Mouse (Mus musculus) telencephalon, adult 2 months (tissue): Measurements from ENCODE around the gene Bckdha.

Experiments
- DNase-seq: peaks from one replicate; pipeline ENCODE4 v3.0.0-alpha.2; 2011; ENCODE audit warnings: low read depth, low spot score

Bckdha gene

DNA sequence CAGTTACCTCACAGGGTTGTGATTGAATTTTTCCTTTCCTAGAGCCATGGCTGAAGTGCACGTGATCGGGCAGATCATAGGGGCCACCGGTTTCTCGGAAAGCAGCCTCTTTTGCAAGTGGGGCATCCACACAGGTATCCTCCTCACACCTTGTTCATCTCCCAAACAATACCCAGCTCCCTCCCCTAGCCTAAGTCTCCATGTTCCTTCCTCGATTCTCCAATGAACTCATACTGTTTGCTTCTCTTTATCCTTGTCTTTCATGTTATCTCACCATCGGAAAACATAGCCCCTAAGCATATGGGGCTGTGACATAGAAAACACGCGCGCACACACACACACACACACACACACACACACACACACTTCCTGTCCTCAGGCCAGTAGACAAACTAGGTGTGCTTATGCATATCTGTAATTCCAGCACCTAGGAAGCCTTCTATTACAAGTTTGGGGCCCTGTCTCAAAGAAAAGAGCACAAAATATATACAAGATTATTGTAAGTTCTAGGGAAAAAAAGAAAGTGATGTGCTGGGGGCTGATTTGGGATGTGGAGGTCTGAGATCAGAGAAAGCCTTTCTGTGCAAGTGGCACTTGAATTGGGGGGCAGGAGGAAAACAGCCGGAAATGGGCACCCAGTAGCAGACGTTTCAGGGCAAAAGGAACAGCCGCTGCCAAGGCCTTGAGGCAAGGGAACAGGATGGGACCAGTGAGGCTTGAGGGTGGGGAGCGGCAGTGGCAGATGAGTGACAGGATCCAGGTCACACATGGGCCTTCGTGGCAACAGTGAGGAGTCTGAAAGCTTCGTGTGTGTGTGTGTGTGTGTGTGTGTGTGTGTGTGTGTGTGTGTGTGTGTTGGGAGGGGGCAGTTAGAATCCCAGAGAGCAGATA lies 22.8 kb upstream of the Bckdha start:
- no peak for DNase-seq

DNA sequence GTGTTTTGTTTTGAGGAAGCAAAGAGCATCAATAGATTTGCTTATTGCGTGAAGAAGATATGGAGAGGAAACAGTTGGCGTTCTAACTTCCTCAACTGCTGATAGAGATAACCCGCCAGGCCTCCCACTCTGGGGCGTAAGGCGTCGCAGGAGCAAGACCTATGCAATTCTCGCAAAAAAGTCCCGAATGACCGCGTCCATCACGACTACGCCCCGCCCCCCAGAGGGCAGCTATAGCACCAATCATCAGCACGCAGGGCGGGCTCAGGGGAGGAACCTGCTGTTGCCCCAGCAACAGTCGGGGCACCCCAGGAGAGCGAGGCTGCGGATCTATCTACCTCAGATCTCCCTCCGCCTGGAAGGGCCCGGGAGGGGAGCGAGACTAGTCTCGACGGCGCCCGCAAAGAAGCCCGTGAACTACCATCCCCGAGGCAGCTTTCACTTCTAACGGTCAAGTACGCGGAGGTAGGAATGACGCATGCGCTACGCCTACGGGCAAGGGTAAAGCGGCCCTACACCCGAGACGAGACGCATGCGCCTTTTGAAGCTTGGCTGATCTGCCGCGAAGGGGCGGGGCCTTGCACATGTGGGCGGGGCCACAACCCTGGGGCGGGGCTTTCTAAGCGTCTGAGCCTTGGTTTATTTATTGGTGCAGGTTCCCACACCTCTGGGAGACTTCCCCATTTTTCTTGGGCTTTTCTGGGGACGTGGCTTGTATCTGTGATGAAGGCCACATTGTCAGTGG lies 21.9 kb upstream of the Bckdha start, which contains the start of gene B9d2:
TSS of gene B9d2 (plus strand) at position 267 of the 745 bp plus-strand sequence.
- peak; percentile 89 for DNase-seq

DNA sequence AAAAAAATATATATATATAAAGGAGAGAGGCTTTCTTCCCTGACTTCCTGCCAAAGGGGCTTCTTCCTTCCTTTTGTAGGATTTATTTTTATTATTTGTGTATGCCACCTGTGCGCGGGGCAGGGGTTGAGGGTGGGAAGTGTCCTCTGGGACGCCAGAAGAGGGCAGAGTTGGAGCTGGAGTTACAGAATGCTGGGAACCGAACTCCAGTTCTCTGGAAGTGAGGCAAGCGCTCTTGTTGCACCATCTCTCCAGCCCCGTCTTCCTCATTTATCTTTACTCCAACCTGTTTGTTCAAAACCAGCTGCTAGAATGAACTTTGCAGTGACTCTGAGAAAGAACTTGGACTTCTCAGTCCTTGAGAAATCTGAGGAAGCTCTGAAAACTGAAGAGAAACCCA lies 21.2 kb upstream of the Bckdha start:
- no peak for DNase-seq

DNA sequence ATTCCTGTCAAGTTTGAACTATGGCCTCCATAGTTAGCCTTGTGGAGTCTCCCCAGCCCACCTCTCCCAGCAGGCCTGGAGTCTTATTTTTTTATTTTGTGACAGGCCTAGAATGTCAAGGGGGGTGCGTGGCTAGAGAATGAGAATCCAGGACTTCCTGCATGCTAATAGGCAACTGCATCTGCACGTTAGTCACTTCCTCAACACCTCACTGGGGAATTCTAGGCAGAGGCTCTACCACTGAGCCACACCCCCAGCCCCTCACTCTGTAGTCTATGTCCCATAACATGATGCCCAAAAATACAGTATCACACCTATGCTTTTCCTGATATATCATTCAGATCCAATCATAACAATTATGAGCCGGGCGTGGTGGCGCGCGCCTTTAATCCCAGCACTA lies 18.2 kb upstream of the Bckdha start:
- DNase-seq: no peak

DNA sequence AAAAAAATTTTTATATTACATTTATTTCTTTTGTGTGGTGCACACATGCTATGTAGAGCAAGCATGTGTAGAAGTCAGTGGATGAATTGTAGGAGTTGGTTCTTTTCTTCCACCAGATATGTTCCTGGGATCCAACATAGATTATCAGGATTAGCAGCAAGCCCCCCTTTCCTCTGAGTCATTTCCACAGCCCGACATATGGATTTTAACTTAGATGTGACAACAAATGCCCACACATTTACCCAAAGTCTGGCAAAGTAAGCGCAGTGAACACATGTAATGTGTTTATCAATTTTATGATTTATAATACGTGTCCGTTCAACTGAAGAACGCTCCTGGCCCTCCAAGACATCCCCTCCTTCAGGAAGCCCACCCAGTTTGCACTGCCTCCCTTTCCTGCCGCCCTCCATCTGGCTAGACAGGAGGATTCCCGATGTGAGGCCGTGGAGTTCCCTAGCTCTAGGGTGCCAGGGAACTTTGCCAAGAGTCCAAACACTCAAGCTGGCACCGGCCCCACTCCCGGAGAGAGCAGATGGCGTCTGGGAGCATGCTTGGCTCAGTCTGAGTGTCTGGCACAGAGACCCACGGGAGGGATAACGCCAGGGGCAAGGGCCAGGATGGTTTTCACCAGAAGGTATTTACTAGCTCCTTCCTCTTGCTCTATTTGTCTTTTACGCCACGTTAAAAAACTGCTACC lies 17.5 kb upstream of the Bckdha start:
- peak; percentile 81 for DNase-seq

DNA sequence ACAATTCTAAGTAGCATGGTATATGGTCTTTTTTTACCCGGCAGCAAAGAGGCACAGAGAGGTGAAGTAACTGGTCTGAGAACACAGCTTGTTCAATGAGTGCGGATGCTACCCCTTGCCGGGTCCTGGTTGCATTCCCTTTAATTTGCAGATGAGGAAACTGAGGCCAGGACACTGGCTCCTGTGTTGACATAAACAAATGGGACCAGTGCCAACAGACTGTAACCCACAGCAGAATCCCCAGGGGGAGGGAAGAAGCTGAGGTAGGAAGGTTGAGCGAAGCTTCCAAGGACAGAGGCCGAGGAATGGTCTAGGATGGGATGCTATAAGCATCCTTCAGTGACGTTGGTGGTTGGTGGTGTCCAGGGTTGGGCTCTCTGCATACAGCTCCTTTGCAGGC lies 16.6 kb upstream of the Bckdha start:
- DNase-seq: no peak

DNA sequence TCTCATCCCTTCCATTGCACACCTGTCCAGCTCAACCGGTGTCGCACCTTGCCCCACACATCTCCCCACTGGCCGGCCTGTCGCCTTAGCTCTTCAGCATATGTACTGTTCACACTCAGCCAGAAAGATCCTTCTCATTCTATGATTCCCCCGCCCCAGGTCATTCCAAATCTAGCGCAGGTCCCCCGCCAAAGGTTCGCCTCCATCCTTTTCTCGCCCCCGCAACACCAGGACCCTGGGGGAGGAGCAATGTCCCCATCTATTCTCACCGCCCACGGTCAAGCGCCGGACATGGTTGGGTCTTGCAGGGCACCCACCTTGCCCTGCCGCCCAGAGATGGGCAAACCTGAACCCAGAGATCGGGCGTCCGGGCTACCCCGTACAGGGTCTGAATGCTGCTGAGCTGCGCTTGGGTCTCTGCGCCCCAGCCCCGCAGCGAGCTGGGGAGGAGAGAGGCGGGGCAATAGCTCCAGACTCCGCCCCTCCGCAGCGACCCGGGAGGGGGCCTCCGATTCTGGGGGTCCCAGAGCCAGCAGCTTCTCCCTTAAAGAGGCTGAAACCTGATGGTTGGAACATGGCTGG lies 16.0 kb upstream of the Bckdha start, which contains the start of gene Tmem91:
TSS of gene Tmem91 (minus strand) at position 448 of the 582 bp plus-strand sequence.
- no peak for DNase-seq

DNA sequence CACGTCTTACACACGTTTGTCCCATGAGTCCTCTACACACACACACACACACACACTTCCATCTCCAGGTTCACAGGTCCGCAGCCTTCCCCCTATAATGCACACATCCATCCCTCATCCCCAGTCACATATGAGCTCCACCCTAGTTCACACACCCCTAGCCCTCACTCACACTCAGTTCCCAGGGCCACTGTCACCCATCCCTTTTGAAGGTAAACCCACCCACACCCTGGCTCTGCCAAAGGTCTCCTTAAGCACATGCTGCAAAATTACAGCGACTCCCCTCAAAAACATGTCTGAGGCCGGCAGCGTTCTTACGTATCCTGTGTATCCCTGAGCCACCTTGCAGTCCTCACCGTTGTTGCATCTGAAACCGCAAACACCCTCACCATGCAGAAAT lies 15.5 kb upstream of the Bckdha start:
- DNase-seq: no peak

DNA sequence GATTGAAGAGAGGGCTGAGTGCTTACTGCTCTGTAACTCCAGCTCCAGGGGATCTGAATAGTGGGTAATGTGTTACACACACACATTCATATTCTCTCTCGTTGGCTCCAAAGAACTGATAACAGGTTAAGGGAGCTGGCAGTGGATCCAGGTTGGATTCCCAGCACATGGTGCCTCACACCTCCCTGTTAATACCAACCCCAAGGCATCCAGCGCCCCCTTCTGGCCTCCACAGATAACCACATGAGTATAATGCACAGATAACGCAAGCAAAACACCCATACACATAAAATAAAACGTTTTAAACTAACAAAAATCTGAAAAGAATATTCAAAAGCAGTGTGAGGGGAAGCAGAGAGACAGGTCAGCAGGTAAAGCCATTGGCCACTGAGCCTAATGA lies 13.7 kb upstream of the Bckdha start:
- no peak for DNase-seq

DNA sequence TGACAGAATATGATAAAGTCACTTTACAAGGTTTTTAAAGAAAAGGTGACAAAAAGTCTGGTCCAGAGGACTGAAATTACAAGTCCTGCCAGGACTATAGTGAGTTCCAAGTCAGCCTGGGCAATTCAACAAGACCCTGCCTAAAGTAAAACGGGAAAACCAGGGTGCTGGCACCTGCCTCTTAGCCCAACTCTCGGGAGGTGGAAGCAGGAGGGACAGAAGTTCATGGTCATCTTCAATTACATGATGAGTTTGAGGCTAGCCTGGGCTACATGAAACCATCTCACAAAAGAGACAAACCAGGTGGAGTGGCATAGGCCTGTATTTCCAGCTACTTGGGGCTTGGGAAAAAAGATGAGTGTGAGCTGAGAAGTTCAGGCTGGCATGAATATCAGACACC lies 12.9 kb upstream of the Bckdha start:
- no peak for DNase-seq

DNA sequence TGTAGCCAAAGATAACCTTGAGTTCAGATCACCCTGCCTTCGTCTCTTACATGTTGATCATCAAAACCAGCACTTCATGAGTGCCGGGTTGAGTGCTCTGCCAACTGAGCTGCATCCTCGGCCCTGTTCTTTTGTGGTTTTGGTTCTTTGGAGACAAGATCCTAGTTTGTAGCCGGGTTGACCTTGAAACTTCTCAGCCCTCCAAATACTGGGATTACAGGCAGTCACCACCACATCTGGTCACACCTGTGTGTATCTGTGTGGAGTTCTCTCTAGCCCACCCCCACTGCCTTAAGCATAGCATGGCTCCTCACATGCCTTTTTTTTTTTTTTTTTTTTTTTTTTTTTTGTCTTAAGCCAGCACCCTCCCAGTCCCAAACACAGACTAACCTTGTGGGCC lies 11.3 kb upstream of the Bckdha start:
- DNase-seq: no peak

DNA sequence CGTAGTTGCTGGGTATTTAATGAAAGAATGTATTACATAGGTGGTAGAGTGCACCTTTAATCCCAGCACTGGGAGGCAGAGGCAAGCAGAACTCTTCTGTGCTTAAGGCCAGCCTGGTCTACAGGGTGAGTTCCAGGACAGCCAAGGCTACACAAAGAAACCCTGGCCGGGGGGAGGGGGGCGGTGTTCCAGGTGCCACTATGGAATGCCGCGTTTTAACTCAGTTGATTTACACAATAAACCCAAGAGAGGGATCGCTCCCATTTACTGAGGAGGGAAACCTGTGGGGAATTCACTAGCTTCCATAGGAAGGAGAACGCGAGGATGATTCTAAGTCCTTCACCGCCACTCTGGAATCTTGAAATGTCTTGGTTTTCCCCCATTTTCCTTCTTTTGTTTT lies 10.8 kb upstream of the Bckdha start:
- no peak for DNase-seq

DNA sequence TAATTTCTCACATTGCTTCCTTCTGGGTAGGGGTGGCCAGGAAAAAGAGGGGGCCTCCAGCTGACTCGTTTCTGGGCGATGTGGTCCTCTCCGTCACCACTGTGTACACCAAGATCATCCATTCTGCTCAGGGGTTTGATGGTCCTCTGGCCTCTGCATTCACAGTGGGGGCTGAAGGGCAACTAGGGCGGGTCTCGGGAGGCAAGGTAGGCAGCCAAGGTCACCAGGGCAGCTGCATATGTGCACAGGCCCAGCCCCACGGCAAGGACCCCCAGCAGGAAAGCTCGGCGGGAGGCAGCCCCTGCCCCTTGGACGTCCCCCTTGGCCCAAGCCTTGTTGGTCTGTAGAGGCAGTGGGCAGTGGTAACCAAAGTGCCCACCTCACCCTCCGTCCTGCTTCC lies 10.4 kb upstream of the Bckdha start:
- DNase-seq: no peak

DNA sequence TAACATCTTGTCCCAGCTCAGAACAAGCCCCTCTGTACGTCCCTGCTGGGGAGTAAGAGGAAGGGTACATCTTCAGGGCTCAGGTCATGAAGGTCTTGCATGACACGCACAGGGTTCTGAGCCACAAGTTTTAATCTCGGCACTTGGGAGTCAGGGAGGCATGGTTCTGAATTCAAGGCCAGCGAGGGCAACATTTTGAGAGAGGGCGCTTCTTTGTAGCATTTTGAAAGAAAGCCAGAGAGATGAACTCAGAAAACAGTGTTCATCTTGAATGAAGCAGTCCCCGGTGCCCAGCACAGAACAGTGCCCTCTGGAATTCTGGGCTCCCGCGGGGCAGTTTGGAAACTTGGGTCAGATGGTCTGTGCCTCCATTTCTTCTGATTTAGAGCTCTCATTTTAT lies 7.6 kb upstream of the Bckdha start:
- DNase-seq: no peak

DNA sequence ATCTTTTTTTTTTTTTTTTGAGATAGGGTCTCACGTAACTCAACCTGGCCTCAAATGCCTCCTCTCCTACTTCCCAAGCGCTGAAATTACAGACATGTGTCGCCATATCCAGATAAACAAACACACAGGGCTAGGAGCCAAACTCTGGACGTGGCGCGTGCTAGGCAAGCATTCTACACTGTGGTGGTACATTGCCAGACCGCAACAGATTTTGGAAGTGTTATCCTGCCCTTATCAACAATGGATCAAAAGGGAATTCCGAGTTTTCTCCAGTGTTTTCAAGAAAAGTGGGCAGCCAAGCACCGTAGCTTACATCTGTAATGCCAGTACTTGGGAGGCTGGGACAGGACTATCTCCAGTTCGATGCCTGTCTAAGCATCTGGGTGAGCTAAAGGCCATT lies 996 bp downstream of the Bckdha start:
- no peak for DNase-seq

DNA sequence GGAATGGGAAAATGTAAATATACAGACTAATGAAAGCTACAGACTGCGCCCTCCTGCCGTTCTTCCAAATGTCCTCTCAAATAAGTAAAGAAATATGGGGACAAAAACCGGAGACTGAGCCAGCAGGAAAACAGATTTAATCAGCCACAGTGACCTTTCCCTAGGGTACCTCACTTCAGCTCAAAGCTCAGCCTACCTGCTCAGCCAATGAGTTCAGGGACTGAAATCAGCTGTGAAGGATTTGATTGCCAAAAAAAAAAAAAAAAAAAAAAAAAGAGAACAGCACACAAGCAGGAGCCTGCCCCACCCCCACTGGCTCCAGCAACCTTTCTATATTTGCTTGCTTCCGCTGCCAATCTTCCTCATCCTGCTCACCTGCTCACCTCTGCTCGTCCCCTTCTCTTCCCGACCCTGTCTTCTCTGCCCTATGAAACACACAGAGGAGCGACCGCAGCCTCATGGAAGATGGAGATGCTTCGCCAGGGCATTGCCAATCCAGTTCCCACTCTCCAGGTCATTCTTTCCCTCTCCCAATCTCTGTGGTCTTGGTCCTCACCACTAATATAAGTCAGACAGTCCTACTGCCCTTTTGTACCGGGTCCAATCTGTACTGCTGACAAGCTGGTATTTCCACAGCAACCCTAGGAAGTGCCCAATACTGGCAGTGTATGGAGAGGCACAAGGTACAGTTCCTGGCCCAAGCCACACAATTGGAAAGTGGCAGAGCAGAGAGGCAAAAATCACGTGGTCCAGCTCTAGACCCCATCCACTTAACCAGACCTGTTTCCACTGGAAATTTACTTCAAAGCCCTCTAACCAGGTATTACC lies 3.0 kb downstream of the Bckdha start:
- no peak for DNase-seq

DNA sequence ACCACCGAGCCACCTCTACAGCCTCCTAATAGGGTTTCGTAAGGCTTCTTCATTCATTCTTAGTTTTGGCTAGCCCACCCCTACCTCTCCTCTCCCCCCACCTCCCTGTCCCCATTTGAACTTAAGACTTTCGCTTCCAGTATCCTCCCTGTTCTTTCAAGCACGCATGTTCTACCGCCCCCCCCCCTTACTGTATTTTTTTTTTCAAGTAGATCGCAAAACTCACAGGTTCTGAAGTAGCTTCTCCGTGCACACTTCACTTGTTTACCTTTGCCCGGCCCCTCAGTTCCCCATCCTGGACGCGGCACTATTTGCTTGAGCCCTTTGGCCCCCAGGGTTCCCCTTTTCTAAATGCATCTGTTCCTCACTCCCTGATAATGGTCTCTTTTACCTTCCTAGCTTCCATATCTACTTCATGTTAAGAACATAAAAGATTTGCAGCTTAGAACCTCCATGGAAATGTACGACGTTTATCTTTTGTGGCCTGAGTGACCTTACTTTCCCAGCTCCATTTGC lies 6.5 kb downstream of the Bckdha start:
- DNase-seq: no peak

DNA sequence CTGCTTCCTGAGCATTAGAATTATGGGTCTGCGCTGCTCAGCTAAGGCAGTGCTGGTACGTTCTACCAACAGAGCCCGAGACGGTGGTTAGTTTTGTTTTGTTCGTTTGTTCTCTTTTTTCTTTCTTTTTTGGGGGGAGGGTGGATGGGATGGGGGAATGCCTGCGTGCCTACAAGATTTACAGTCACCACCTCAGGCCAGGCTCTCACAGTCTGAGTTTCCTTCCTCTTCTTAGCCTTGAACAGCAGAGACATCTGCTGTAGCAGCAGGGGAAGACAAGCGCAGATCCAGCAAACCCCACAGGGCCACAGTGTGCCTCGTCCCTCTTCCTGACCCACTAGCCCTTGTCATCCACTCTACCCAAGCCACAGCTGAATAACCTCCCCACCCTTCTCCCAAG lies 7.5 kb downstream of the Bckdha start:
- DNase-seq: no peak

DNA sequence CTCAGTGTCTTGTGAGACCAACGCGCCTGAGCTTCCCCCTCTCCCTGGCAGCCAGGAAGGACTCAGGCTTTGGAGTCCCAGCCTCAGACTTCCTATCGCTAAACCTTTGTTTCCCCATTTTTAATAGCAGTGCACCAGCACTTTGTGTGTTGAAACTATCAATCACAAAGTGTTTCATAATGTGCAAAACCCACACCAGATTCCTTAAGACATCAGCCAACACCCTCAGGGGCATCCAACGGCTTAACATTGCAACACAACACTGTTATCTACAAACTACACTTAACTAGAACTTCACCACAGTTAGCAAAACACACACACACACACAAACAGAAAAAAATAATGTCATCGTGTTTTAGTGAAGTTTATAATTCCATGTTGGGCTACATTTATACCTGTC lies 8.9 kb downstream of the Bckdha start:
- no peak for DNase-seq

DNA sequence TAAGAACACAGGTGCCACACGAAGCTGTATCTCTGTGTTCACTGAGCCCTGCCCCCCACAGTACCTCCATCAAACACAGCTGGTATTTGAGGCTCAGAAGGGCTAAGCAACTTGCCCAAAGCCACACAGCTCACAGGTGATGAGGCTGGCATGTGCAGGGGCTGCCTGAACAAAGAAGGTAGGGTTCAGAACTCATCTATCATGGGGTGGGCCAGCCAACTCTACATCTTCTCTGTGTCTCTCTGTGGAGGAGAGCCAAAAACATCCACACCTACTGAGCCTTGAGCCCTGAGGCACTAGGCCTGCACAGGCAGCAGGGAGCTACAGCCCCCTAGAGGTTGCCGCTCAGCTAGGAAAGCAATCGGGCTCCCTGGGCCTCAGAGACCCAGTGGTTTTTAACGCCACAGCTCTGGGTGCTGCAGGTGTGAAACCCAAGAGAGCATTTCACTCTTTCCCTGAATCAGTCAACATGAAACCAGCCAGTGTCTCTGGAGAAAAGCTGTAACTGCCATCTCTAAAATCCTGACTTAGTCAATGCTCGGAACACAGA lies 11.1 kb downstream of the Bckdha start:
- DNase-seq: no peak

DNA sequence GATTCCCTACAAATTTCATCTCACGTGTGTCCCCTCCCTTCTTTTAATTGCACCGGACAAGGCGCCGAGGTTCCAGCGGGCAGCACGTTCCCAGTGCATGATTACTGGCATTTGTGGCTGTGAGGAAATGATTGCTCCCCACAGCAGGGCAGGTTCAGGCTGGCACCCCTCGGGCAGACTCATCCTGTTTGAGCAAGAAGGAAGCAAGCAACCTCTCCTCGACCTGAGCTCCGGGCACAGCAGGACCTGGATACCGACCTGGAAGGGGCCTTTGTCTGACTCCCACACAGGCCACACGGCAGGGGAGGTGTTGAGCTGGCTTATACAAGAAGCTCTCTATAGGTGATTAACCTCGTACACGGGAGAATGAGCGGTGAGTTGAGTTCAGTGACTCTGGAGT lies 13.7 kb downstream of the Bckdha start:
- DNase-seq: no peak
